Mouse (Mus musculus) E14TG2a.4 (cell line): ENCODE results near the gene Nfib.

ENCODE experiments used
- CTCF ChIP-seq: conservative IDR thresholded peaks from 2 replicates; pipeline ENCODE4 v1.5.1; 2014; ENCODE audit warnings: low read length
- POU5F1 ChIP-seq: IDR thresholded peaks from 2 replicates; pipeline ENCODE4 v1.6.1; 2014; ENCODE audit warnings: low read length, borderline replicate concordance

DNA sequence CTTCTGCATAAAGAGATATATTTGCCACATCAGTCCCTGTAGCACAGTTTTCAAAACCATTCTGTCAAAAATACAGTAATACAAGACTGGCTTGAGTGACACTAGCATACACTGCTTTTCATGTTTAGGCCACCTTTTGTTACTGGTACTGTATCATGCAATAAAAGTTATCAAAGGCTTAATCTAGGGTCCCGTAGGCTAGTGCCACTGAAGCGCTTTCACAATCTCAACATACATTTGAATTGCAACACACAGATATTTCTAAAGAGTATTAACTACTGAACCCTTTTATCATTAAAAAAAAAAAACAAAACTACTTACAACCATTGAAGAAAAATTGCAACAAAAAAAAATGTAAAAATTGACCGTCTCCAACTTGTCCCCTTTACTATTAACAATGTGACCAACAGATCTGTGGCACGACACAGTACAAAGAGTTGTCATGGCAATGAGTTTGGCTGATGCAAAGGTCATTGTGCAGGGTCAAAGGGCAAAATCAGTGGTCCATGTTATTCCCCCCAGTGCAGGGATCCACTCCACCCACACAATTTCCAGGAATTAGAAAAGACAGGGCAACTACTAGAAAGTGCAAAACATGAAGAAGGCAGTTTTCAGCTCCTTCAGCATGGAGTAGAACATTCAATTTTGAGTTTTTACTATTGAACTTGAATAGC lies 414.2 kb downstream of the Nfib start:
- no peak for TF ChIP-seq CTCF
- TF ChIP-seq POU5F1, result no peak
